Mouse (Mus musculus) G1E (cell line): ENCODE measurements around the gene Disc1.

Experiments
- CTCF ChIP-seq: IDR thresholded peaks from 2 replicates; pipeline ENCODE4 v1.5.1; 2012; ENCODE audit warnings: low read depth, low read length, inconsistent platforms, mixed read lengths
- TAL1 ChIP-seq: conservative IDR thresholded peaks from 2 replicates; pipeline ENCODE4 v1.6.1; 2012; ENCODE audit warnings: low read depth, low read length, inconsistent platforms, mixed read lengths

DNA sequence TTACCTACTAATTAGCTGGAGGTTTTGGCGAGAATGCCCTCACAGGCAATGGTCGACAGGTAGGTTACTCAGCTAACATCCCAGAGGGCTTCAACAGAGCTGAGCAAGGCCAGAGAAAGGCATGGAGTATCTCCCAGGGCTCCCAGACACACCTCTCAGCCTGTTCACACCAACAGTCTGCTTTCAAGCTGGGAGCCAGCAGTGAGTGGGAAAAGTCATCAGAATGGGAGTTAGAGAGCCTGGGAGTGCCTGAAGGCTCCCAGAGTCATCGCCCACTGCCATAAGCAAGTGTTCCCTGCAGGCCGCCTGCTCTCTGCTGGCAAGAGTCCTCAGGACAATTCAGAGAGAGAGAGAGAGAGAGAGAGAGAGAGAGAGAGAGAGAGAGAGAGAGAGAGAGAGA lies 167.1 kb downstream of the Disc1 start:
- TF ChIP-seq CTCF, result no peak
- no peak for TF ChIP-seq TAL1
